Mouse (Mus musculus) G1E (cell line): ENCODE results near the gene Tenm2. TPM values are rescaled to one million over a fixed set of nuclear protein-coding genes. Genes with fewer than 3 reads are reported as not detected.

Source experiments
- ATAC-seq: 2 replicates; pipeline ENCODE4 v1.8.0; 2016; ENCODE audit warnings: mild to moderate bottlenecking; ENCODE audit not compliant: insufficient number of reproducible peaks, poor library complexity, low FRiP score, severe bottlenecking; ENCODE audit errors: extremely low read depth
- DNase-seq: peaks from one replicate; pipeline ENCODE4 v3.0.0; 2012; ENCODE audit warnings: low spot score
- H3K27me3 ChIP-seq: 2 replicates; pipeline ENCODE4 v1.6.1; 2012; ENCODE audit warnings: mild to moderate bottlenecking, low read length, inconsistent platforms; ENCODE audit not compliant: insufficient read depth
- H3K36me3 ChIP-seq: replicated peaks from 2 replicates; pipeline ENCODE3; 2012; ENCODE audit warnings: mild to moderate bottlenecking, inconsistent platforms
- H3K4me1 ChIP-seq: 2 replicates; pipeline ENCODE4 v1.6.1; 2012; ENCODE audit warnings: low read depth, low read length, inconsistent platforms, mixed read lengths; ENCODE audit not compliant: insufficient read depth
- H3K4me3 ChIP-seq: 2 replicates; pipeline ENCODE4 v1.5.1; 2012; ENCODE audit warnings: low read depth, mild to moderate bottlenecking, inconsistent platforms, low read length, moderate library complexity, mixed read lengths
- H3K9me3 ChIP-seq: replicated peaks from 2 replicates; pipeline ENCODE4 v1.6.1; 2012; ENCODE audit warnings: inconsistent platforms
- CTCF ChIP-seq: IDR thresholded peaks from 2 replicates; pipeline ENCODE4 v1.5.1; 2012; ENCODE audit warnings: low read depth, low read length, inconsistent platforms, mixed read lengths
- GATA1 ChIP-seq: IDR thresholded peaks from 2 replicates; pipeline ENCODE4 v1.6.1; 2012; ENCODE audit warnings: borderline replicate concordance, low read length, inconsistent platforms, mixed read lengths
- GATA2 ChIP-seq: IDR thresholded peaks from 2 replicates; pipeline ENCODE4 v1.6.1; 2012; ENCODE audit warnings: low read depth, low read length, inconsistent platforms, borderline replicate concordance
- POLR2AphosphoS5 ChIP-seq: IDR thresholded peaks from 2 replicates; pipeline ENCODE4 v1.6.1; 2012; ENCODE audit warnings: low read depth, low read length, inconsistent platforms; ENCODE audit not compliant: insufficient replicate concordance
- TAL1 ChIP-seq: conservative IDR thresholded peaks from 2 replicates; pipeline ENCODE4 v1.6.1; 2012; ENCODE audit warnings: low read depth, low read length, inconsistent platforms, mixed read lengths
- polyA plus RNA-seq: library from polyadenylated mRNA; stranded (reverse); fragments of >175 nt; gene quantifications from 2 replicates; pipeline ENCODE4 v1.2.3, GENCODE M21; 2012
- total RNA-seq, 2 experiments: library from RNA; stranded (forward) in 1 of 2; stranded (reverse) in 1 of 2; fragments of 200-1000 nt in 1 of 2; fragments of >200 nt in 1 of 2; fragmentation: Nextera tagmentation in 1 of 2; gene quantifications; 2 replicates each; pipeline ENCODE4 v1.2.3; 2014 to 2017

Gene Tenm2
- total and polyA plus RNA-seq, 3 experiments = 0.44 TPM; not detected in 2

DNA sequence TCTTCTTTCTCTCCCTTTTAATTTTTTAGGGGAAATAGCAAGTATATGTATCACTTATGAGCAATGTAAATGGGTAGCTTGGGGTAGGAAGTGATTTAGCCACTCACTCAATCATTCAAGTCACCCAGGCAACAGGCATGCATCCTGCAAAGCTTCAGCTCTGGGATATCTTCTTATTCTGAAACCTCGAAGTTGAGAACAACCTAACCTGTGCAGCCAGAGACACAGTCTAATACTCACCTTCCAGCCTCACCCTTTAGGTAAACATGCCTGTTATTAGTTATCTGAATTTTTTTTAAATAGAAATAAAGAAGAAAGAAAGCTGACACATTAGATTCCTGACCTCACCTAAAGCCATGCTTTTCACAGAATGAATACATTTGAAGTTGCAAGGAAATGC, 8.4 kb downstream of the Tenm2 start:
- H3K4me1 ChIP-seq = no peaks in the 10 kb centered on the region
- no peak for ATAC-seq
- H3K36me3 ChIP-seq = no peaks in the 10 kb centered on the region
- no peaks in the 10 kb centered on the region for H3K9me3 ChIP-seq
- DNase-seq = no peak
- TF ChIP-seq POLR2AphosphoS5 (no peak), GATA2 (no peak), CTCF (no peak), TAL1 (no peak), GATA1 (no peak)
- H3K4me3 ChIP-seq = no peak overlapping the region
- no peaks in the 10 kb centered on the region for H3K27me3 ChIP-seq

DNA sequence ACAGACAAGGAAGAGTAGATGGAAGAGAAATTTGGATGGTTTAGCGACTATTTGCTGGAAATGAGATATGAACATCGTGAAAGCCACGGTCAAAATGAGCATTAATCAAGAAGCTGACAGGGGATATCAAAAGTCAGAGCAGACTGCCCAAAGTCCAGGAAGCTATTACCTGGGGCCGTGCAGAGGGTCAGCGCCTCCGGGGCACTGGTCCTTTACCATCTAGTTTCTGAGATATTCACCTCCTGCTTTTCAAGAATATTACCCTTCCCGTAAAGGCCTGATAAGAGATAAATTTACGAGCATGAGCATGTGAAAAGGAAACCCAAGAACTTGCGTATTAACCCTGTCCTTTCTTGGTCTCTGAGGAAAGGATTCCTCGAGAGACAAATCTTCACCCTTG, 8.8 kb downstream of the Tenm2 start:
- TF ChIP-seq GATA1 (no peak), POLR2AphosphoS5 (no peak), CTCF (no peak), TAL1 (no peak), GATA2 (no peak)
- H3K27me3 ChIP-seq = no peaks in the 10 kb centered on the region
- no peak overlapping the region for H3K4me3 ChIP-seq
- H3K4me1 ChIP-seq = no peaks in the 10 kb centered on the region
- H3K9me3 ChIP-seq = no peaks in the 10 kb centered on the region
- DNase-seq (no peak), ATAC-seq (no peak)
- no peaks in the 10 kb centered on the region for H3K36me3 ChIP-seq

DNA sequence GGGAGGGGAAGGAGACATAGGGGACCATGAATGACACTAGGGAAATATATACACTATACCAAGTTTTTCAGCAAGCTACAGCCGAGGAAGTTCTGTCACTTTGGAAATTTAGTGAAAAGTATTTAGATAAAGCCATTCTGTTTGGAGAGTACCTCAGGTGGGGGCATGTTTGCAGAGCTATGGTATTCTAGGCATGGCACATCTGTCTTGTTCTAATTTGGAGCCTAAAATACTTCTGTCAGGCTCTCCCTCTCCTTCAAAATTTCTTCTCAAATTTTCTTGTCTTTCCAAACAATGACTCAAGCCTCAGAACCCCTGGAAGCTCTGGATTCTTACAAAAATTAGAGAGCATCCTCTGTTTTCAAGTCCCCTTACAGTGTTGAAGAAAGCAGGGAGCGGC, 13.0 kb downstream of the Tenm2 start:
- ATAC-seq = no peak
- no peak for DNase-seq
- Histone ChIP-seq H3K36me3 (no peaks in the 10 kb centered on the region), H3K4me3 (no peak overlapping the region), H3K4me1 (no peaks in the 10 kb centered on the region), H3K27me3 (no peaks in the 10 kb centered on the region), H3K9me3 (no peaks in the 10 kb centered on the region)
- TF ChIP-seq GATA2 (no peak), POLR2AphosphoS5 (no peak), TAL1 (no peak), CTCF (no peak)

DNA sequence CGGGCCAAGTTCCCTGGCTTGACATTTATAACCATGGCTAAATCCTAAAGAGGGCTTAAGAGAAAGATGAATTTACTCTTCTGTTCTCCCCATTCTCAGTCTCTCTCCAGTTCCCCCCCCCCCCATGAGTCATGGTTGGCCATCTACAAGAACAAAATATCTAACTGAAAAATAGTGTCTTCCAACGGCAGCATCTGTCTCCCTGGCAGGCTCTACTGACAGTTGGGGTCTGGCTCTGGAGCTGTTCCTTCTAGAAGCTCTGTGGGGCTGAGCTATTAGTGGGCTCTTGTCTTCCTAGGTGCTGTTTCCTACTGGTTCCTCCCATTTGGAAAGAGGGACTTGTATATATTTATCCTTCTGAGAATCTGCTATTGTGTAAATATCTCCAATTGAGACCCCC, 13.7 kb downstream of the Tenm2 start:
- DNase-seq (no peak), ATAC-seq (no peak)
- Histone ChIP-seq H3K9me3 (no peaks in the 10 kb centered on the region), H3K27me3 (no peaks in the 10 kb centered on the region), H3K36me3 (no peaks in the 10 kb centered on the region), H3K4me1 (no peaks in the 10 kb centered on the region), H3K4me3 (no peak overlapping the region)
- TF ChIP-seq POLR2AphosphoS5 (no peak), GATA1 (no peak), TAL1 (no peak), GATA2 (no peak), CTCF (no peak)

DNA sequence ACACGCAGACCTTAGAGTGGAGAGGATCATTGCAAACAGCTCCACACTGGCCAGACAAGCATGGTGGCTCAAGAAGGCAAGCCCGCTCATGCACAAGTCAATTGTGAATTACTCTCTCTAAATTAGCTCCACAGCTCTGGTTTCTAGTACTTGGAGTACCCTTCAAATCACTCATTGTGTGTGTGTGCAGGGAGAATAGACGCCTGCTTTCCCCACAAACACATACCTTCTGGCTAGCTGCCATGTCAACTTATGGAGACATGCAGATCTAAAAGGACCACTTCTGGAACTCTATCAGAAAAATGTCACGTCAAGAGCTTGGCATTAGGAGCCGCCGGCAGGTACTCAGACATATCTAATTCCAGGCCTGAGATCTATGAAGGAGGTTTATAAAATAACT, 14.8 kb downstream of the Tenm2 start:
- ATAC-seq (no peak), DNase-seq (no peak)
- no peak overlapping the region for H3K4me3 ChIP-seq
- TF ChIP-seq POLR2AphosphoS5 (no peak), TAL1 (no peak), CTCF (no peak), GATA1 (no peak), GATA2 (no peak)
- no peaks in the 10 kb centered on the region for H3K4me1 ChIP-seq
- no peaks in the 10 kb centered on the region for H3K27me3 ChIP-seq
- H3K36me3 ChIP-seq = no peaks in the 10 kb centered on the region
- no peaks in the 10 kb centered on the region for H3K9me3 ChIP-seq

DNA sequence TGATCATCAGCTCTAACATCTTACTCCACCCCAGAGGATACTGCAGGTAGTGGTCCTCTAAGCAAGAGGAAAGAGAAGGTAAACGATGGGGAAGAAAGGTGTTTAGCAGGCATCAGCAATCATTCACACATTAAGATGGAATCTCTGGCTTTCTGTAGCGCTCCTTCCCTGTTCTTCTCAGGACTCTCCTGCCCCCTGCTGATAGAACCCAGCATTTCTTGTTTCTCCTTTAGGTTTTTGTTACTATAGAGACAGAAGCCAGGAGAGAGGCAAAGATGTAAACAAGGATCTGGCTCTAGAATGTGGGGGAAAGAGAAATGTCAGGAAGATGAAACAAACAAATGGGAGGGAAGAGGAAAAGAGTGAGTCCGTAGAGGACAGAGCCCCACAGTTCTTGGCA, 49.6 kb downstream of the Tenm2 start:
- ATAC-seq (no peak), DNase-seq (no peak)
- TF ChIP-seq GATA2 = no peak
- TF ChIP-seq TAL1 = no peak
- no peak for TF ChIP-seq CTCF
- no peak for TF ChIP-seq POLR2AphosphoS5
- TF ChIP-seq GATA1 = no peak
- Histone ChIP-seq H3K36me3 (no peaks in the 10 kb centered on the region), H3K4me3 (no peak overlapping the region), H3K27me3 (no peaks in the 10 kb centered on the region), H3K9me3 (no peaks in the 10 kb centered on the region; the same call in 1 of the 2 replicates), H3K4me1 (no peaks in the 10 kb centered on the region)
